14 mouse cellular contexts compared by ENCODE assay signal in the genomic region with DNA sequence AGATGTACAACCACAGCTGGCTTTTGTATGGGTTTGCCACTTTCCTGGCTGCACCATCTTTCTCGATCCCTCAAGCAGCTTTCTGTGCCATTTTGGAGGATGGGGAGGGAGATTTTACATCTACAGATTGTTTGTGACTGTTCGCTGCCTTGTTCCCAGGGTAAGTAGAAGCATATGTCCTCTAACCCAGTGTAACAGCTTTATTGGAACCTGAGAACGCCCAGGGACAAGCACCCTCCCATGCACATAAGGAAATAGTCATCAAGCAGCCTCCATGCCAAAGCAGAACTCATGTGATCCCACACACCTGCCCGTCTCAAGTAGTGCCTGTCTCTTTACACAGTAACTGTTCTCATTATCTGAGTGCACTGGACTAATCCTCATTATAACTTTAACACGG.
"Had no signal": no experiment of that assay in that cellular context is flagged by ENCODE, and none has a peak within 500 bp of the region (broad histone marks: within the 10 kb centered on the region; RNA-seq: fewer than 3 reads in every experiment).

No protein-coding gene starts in this region.

- H3K9ac ChIP-seq: kidney, embryonic 15.5 days; liver, embryonic 13.5 days; liver, postnatal 0 days; lung, embryonic 15.5 days; midbrain, embryonic 15.5 days; neural tube, embryonic 13.5 days had no signal

- H3K27ac ChIP-seq: kidney, embryonic 15.5 days; liver, embryonic 13.5 days; lung, embryonic 15.5 days; macrophage; midbrain, embryonic 15.5 days; neural tube, embryonic 13.5 days had no signal

- H3K36me3 ChIP-seq: kidney, embryonic 15.5 days; liver, embryonic 13.5 days; lung, embryonic 15.5 days; midbrain, embryonic 15.5 days; neural tube, embryonic 13.5 days had no signal

- H3K4me3 ChIP-seq: kidney, embryonic 15.5 days; liver, embryonic 13.5 days; lung, embryonic 15.5 days; megakaryocyte, embryonic 14.5 days; midbrain, embryonic 15.5 days; neural tube, embryonic 13.5 days had no signal

- H3K27me3 ChIP-seq: kidney, embryonic 15.5 days; liver, embryonic 13.5 days; lung, embryonic 15.5 days; megakaryocyte, embryonic 14.5 days; midbrain, embryonic 15.5 days; neural tube, embryonic 13.5 days had no signal

- H3K9me3 ChIP-seq: kidney, embryonic 15.5 days; liver, embryonic 13.5 days; lung, embryonic 15.5 days; megakaryocyte, embryonic 14.5 days; midbrain, embryonic 15.5 days; neural tube, embryonic 13.5 days had no signal

- DNase-seq: kidney, postnatal 25 days; liver; liver, embryonic 13.5 days; liver, postnatal 0 days; lung, postnatal 14 days; right cerebral cortex, postnatal 14 days; thymus, postnatal 36 days had no signal

- H3K4me1 ChIP-seq: liver, embryonic 13.5 days; lung, embryonic 15.5 days; megakaryocyte, embryonic 14.5 days had no signal

- H3K4me2 ChIP-seq: kidney, embryonic 15.5 days; liver, embryonic 13.5 days; lung, embryonic 15.5 days; midbrain, embryonic 11.5 days; midbrain, embryonic 15.5 days; neural tube, embryonic 13.5 days had no signal

- ATAC-seq: liver, postnatal 0 days; midbrain, embryonic 15.5 days had no signal
